Mouse (Mus musculus): ENCODE measurements around the gene Hist1h4h. TPM values are rescaled to one million over a fixed set of nuclear protein-coding genes. Genes with fewer than 3 reads are reported as not detected.

Gene Hist1h4h
- total and polyA plus RNA-seq, 2 experiments from 2014 or later = 4.1 to 1,275 TPM

- no peak overlapping the region for H3K27ac ChIP-seq (ENCODE audit: low read depth, low read length)
- TF ChIP-seq CTCF (IDR thresholded peaks at IDR 0.05; ENCODE audit: low read depth) = no peak
- ATAC-seq (no peak), DNase-seq (no peak)
- H3K4me3 ChIP-seq (ENCODE audit: low read depth, low read length) = no peak overlapping the region
- H3K9ac ChIP-seq = no peak overlapping the region
- H3K9me3 ChIP-seq (ENCODE audit: low read length) = no peaks in the 10 kb centered on the region
- H3K27me3 ChIP-seq (ENCODE audit: insufficient read depth, low read length) = no peaks in the 10 kb centered on the region
- no peaks in the 10 kb centered on the region; the same call in 1 of the 2 replicates for H3K4me1 ChIP-seq (ENCODE audit: insufficient read depth)
- H3K36me3 ChIP-seq (ENCODE audit: insufficient read depth) = no peaks in the 10 kb centered on the region
- no peak overlapping the region for H3K4me2 ChIP-seq (ENCODE audit: low read depth)
- WGBS = 46% methylated on average over 1 of the region's 1 CpGs
These were observed 20.7 kb upstream of the Hist1h4h start for GRCm38 (mm10) chr13:23510127-23510526.

DNA sequence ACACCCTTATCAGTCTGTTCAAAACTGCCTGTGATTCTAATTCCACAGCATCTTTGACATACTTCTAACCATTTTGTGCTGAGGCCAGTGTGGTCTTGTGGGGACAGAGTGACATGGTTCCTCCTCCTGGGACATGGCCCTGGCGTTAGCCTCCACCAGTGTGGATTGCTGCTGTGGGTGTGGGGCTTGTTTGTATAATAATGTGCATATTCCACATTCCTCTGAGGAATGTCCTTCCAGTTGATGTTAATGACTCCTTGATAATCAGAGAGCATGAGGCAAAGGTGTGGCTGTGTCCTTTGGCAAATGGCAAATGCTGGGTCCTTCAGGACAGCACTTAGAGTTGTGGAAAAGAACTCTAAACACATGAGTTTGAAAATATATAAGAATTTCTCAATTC lies 17.3 kb upstream of the Hist1h4h start:
- Histone ChIP-seq H3K4me2 (ENCODE audit: low read depth) (no peak overlapping the region), H3K9me3 (ENCODE audit: low read length) (no peaks in the 10 kb centered on the region), H3K4me1 (ENCODE audit: insufficient read depth) (no peaks in the 10 kb centered on the region), H3K4me3 (ENCODE audit: low read depth, low read length) (no peak overlapping the region), H3K9ac (no peak overlapping the region), H3K27me3 (ENCODE audit: insufficient read depth, low read length) (no peaks in the 10 kb centered on the region), H3K27ac (ENCODE audit: low read depth, low read length) (no peak overlapping the region), H3K36me3 (ENCODE audit: insufficient read depth) (no peaks in the 10 kb centered on the region)
- ATAC-seq (no peak), DNase-seq (no peak)
- no peak for TF ChIP-seq CTCF (IDR thresholded peaks at IDR 0.05; ENCODE audit: low read depth)
- WGBS = 93% methylated on average over 1 of the region's 1 CpGs

DNA sequence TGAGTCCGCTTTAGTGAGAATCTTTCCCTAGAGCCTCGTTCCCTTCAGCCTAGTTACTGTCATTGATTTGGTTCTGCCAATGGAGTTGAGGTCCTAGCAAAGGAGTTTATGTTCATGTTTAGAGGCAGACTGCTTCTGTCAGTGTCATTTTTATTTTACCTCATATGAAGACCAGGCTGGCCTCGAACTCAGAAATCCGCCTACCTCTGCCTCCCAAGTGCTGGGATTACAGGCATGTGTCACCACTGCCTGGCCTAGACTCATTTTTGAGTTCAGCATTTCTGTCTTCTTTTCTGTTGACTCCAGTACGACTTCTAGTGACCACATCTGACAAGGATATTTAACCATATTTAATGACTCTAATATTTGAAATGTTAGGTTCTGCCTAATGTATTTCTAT lies 15.6 kb upstream of the Hist1h4h start:
- Histone ChIP-seq H3K9ac (no peak overlapping the region), H3K4me2 (ENCODE audit: low read depth) (no peak overlapping the region), H3K27ac (ENCODE audit: low read depth, low read length) (no peak overlapping the region), H3K4me3 (ENCODE audit: low read depth, low read length) (no peak overlapping the region), H3K4me1 (ENCODE audit: insufficient read depth) (no peaks in the 10 kb centered on the region), H3K9me3 (ENCODE audit: low read length) (no peaks in the 10 kb centered on the region), H3K36me3 (ENCODE audit: insufficient read depth) (no peaks in the 10 kb centered on the region), H3K27me3 (ENCODE audit: insufficient read depth, low read length) (no peaks in the 10 kb centered on the region)
- DNase-seq (no peak), ATAC-seq (no peak)
- WGBS = 72% methylated on average over 5 of the region's 5 CpGs
- no peak for TF ChIP-seq CTCF (IDR thresholded peaks at IDR 0.05; ENCODE audit: low read depth)

DNA sequence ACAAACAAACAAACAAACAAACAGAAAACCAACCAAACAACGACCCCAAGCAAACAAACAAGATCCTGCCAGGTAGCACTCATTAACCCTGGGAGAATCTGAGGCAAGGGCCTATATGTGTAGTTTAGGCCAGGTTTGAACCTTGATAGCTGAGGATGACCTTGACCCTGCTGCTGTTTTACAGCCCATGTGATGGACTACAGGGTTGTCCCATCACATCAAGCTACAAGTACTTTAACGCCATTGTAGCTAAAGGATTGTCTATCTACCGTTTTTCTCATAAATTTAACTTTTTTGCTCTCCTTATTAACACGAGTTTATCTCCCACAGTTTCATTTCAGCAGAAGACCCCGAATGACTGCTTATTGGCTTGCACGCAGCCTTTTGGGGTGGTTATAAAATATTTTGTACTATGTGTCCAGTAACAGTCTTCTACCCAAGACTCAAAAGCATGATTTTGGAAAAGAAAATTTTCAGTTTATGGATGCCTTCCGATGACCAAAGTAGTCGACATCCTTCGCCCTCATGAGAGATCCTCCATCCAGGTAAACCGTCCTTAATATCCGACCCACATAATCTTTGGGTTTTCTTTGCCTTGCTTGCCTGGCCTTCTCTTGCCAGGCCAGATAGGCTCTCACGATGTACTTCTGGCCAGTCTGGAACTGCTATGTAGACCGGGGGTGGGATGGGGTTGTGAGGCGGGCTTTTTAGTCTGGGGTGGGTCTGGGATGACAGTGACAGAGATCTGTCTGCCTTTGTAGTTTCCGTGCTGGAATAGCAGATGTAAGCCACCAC lies 14.8 kb upstream of the Hist1h4h start:
- DNase-seq (no peak), ATAC-seq (no peak)
- Histone ChIP-seq H3K9ac (no peak overlapping the region), H3K9me3 (ENCODE audit: low read length) (no peaks in the 10 kb centered on the region), H3K4me2 (ENCODE audit: low read depth) (peak overlapping the region; percentile 59), H3K4me1 (ENCODE audit: insufficient read depth) (no peaks in the 10 kb centered on the region), H3K4me3 (ENCODE audit: low read depth, low read length) (peak overlapping the region; percentile 52), H3K27me3 (ENCODE audit: insufficient read depth, low read length) (no peaks in the 10 kb centered on the region), H3K36me3 (ENCODE audit: insufficient read depth) (no peaks in the 10 kb centered on the region), H3K27ac (ENCODE audit: low read depth, low read length) (no peak overlapping the region)
- no peak for TF ChIP-seq CTCF (IDR thresholded peaks at IDR 0.05; ENCODE audit: low read depth)
- WGBS = 56% methylated on average over 15 of the region's 15 CpGs

GRCm38 (mm10) chr13:23516822-23517602 lies 13.8 kb upstream of the Hist1h4h start:
- Histone ChIP-seq H3K4me2 (ENCODE audit: low read depth) (peak overlapping the region; percentile 59), H3K9me3 (ENCODE audit: low read length) (no peaks in the 10 kb centered on the region), H3K27ac (ENCODE audit: low read depth, low read length) (no peak overlapping the region), H3K36me3 (ENCODE audit: insufficient read depth) (no peaks in the 10 kb centered on the region), H3K9ac (no peak overlapping the region), H3K4me3 (ENCODE audit: low read depth, low read length) (peak overlapping the region; percentile 52), H3K4me1 (ENCODE audit: insufficient read depth) (no peaks in the 10 kb centered on the region), H3K27me3 (ENCODE audit: insufficient read depth, low read length) (no peaks in the 10 kb centered on the region)
- TF ChIP-seq CTCF (IDR thresholded peaks at IDR 0.05; ENCODE audit: low read depth) = no peak
- ATAC-seq (peak; percentile 73), DNase-seq (peak; percentile 91)
- WGBS = under 1% methylated on average over 19 of the region's 19 CpGs

DNA sequence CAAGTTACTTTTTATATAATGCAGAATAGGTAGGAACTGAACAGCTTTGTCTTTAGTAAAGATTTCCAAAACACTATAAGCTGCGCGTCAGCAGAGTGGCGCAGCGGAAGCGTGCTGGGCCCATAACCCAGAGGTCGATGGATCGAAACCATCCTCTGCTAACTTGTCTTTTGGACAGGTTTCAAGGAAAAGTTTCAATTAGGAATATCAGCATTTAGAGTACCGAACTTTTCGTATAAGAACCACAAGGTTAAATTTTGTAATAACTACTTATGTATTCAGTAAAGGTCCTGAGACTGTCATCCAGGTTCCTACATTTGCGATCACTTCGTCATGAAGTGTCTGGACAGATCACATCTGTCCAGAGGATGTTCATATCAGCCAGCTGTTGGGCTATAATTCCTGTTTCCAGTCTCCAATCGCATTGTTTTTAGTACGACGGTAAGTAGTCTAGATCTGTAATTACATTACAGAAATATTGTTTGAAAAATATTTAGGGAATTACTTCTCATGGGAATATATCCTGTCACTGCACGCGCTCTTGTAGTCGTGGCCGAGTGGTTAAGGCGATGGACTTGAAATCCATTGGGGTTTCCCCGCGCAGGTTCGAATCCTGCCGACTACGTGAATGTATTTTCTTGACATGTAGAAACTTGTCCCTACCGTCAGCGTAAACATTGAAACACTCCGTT lies 13.1 kb upstream of the Hist1h4h start:
- no peaks in the 10 kb centered on the region for H3K36me3 ChIP-seq (ENCODE audit: insufficient read depth)
- peak overlapping the region; percentile 52 for H3K4me3 ChIP-seq (ENCODE audit: low read depth, low read length)
- no peaks in the 10 kb centered on the region for H3K4me1 ChIP-seq (ENCODE audit: insufficient read depth)
- peak overlapping the region; percentile 59 for H3K4me2 ChIP-seq (ENCODE audit: low read depth)
- no peaks in the 10 kb centered on the region for H3K27me3 ChIP-seq (ENCODE audit: insufficient read depth, low read length)
- no peaks in the 10 kb centered on the region for H3K9me3 ChIP-seq (ENCODE audit: low read length)
- 0 out of 2 replicates have a peak overlapping the region, but pooled peaks have one; percentile 26 for H3K9ac ChIP-seq
- WGBS = under 1% methylated on average over 27 of the region's 27 CpGs
- DNase-seq = peak; percentile 94
- peak; percentile 92 for ATAC-seq
- no peak overlapping the region for H3K27ac ChIP-seq (ENCODE audit: low read depth, low read length)
- no peak for TF ChIP-seq CTCF (IDR thresholded peaks at IDR 0.05; ENCODE audit: low read depth)

All from forebrain, postnatal 0 days (tissue).